Mouse (Mus musculus): ENCODE measurements around the gene 1700016H13Rik.

GRCm38 (mm10) chr5:103598881-103599280 lies 56.9 kb downstream of the 1700016H13Rik start:
- TF ChIP-seq GATA1 (IDR thresholded peaks at IDR 0.05; ENCODE audit: low read length) (no peak), TAL1 (IDR thresholded peaks at IDR 0.05; ENCODE audit: low read length) (no peak)

Data from erythroblast, embryonic 14.5 days (primary cell).